ENCODE assay signal across 8 mouse cellular contexts in the genomic region with DNA sequence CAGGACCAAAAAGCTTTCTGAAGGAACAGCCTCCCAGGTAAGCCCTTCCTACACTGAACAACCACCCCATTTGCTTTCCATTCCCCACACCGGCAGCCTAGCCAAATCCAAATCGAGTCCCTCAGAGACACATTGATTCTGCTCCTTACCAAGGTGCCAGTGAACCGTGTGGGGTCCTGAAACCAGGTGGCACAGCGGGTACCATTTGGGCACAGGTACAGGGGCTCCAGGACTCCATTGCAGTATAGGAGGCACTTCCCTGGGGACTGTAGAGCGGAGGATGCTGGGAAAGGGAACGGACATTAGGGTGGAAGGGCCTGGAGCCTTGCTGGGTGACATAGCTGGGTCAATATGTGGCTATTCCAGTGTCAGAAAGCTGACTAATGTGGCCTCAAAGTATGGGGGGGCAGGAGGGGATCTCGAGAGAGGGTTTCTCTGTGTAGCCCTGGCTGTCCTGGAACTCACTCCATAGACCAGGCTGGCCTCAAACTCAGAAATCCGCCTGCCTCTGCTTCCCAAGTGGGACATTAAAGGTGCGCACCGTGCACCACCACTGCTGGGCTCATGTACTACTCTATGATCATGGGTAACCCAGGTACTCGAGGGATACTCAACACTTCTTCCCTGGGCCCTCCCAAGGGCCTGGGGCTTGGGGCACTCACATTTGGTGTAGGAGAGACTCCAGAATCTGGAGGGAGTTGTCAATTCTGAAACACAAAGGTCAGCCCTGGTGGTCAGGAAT. TPM values are rescaled to one million over a fixed set of nuclear protein-coding genes. Genes with fewer than 3 reads are reported as not detected.
A peak's percentile ranks its signal among the peaks of the same experiment; 100 is the strongest.
DNase-seq lines count a peak whose midpoint lies in the region; ATAC-seq and TF ChIP-seq lines count a peak whose summit lies in the region.

No protein-coding gene starts in this region.

- no peak for TF ChIP-seq EP300 in CH12.LX (IDR thresholded peaks at IDR 0.05; ENCODE audit: low read length)

- H3K27ac ChIP-seq in gastrocnemius, adult 2 months = no peak overlapping the region
- no peak overlapping the region for H3K27ac ChIP-seq in CH12.LX (ENCODE audit: insufficient read depth, low read depth)
- H3K27ac ChIP-seq in embryonic fibroblast, embryonic 13.5 days (ENCODE audit: insufficient read depth, low read length) = no peak overlapping the region
- H3K27ac ChIP-seq in liver, embryonic 13.5 days = peak overlapping the region; percentile 97

- peak overlapping the region; percentile 97 for H3K9ac ChIP-seq in CH12.LX (ENCODE audit: insufficient read depth, low read depth)
- H3K9ac ChIP-seq in liver, embryonic 13.5 days = peak overlapping the region; percentile 96

- dilution Hi-C loops in CH12.LX (cut with MboI; ENCODE audit: extremely low pct_ligation_motif_present, extremely low pct_unique_long_range_greater_than_20kb, low sequenced_read_pairs) = loop anchor here (25.0 kb wide), 1 partner anchor 93 kb away; a partner anchor contains a TSS

- peaks cover 8 to 40% of the 10 kb centered on the region in 2 experiments for H3K4me1 ChIP-seq in CH12.LX (ENCODE audit: control insufficient read depth in 1 of 2, insufficient read depth in 2 of 2)
- H3K4me1 ChIP-seq in embryonic fibroblast, embryonic 13.5 days (ENCODE audit: control insufficient read depth, insufficient read depth, low read length) = no peaks in the 10 kb centered on the region
- peaks cover 68% of the 10 kb centered on the region for H3K4me1 ChIP-seq in liver, embryonic 13.5 days (replicated peaks)

- no peak for DNase-seq in gastrocnemius, adult 2 months
- DNase-seq in gastrocnemius, postnatal 10 days = no peak
- no peak for DNase-seq in CH12.LX (ENCODE audit: extremely low read depth)
- DNase-seq in liver, embryonic 13.5 days = no peak
- no peak for DNase-seq in spleen, adult 18-20 months
- no peak for DNase-seq in urinary bladder, adult 2 months (ENCODE audit: low spot score)

- in situ Hi-C loops in CH12.LX (cut with MboI; ENCODE audit: low pct_ligation_motif_present, low pct_unique_long_range_greater_than_20kb, low sequenced_read_pairs) = loop anchor here (5.0 kb wide), 1 partner anchor 83 kb away; no protein-coding TSS in a partner anchor

- intact Hi-C loops in gastrocnemius, adult 2 months (cut with DNase I) = no loop called here

- TF ChIP-seq POLR2A in CH12.LX (IDR thresholded peaks at IDR 0.05; ENCODE audit: low read depth, low read length) = no peak
- no peak for TF ChIP-seq POLR2A in embryonic fibroblast, embryonic 13.5 days (IDR thresholded peaks at IDR 0.05; ENCODE audit: low read depth, low read length)

- no peak for ATAC-seq in liver, embryonic 13.5 days (ENCODE audit: low read depth)
- no peak for ATAC-seq in CD4-positive, CD25-positive, alpha-beta regulatory T cell, adult 4 months

- peak overlapping the region; percentile 75 for H3K4me2 ChIP-seq in CH12.LX (ENCODE audit: insufficient read depth, low read depth, poor library complexity, severe bottlenecking)
- peak overlapping the region; percentile 86 for H3K4me2 ChIP-seq in liver, embryonic 13.5 days

- TF ChIP-seq CTCF in gastrocnemius, adult 2 months (IDR thresholded peaks at IDR 0.05) = no peak
- no peak for TF ChIP-seq CTCF in CH12.LX (conservative IDR thresholded peaks at IDR 0.05 in 1 of 2, IDR thresholded peaks at IDR 0.05 in 1 of 2; ENCODE audit: low read depth in 2 of 2, low read length in 2 of 2)
- no peak for TF ChIP-seq CTCF in embryonic fibroblast, embryonic 13.5 days (IDR thresholded peaks at IDR 0.05; ENCODE audit: borderline replicate concordance, insufficient read depth, low read length)

- TF ChIP-seq RAD21 in CH12.LX (IDR thresholded peaks at IDR 0.05; ENCODE audit: low read depth, low read length) = no peak

- H3K36me3 ChIP-seq in CH12.LX (replicated peaks in 1 of 2; ENCODE audit: control insufficient read depth in 1 of 2, insufficient read depth in 1 of 2, low read length in 1 of 2) = peaks cover 41 to 52% of the 10 kb centered on the region in 2 experiments
- H3K36me3 ChIP-seq in liver, embryonic 13.5 days = peaks cover 47% of the 10 kb centered on the region

- no peaks in the 10 kb centered on the region for H3K27me3 ChIP-seq in CH12.LX (replicated peaks)
- H3K27me3 ChIP-seq in liver, embryonic 13.5 days = peaks cover 27% of the 10 kb centered on the region

- H3K4me3 ChIP-seq in gastrocnemius, adult 2 months = peak overlapping the region; percentile 88
- H3K4me3 ChIP-seq in CH12.LX (replicated peaks in 1 of 3; ENCODE audit: low read depth in 2 of 3, low read length in 2 of 3, poor library complexity in 1 of 3) = peak overlapping the region in 2 of 3 experiments; percentile 63 to 87
- peak overlapping the region; percentile 94 for H3K4me3 ChIP-seq in embryonic fibroblast, embryonic 13.5 days (ENCODE audit: insufficient read depth, low read length)
- peak overlapping the region; percentile 87 for H3K4me3 ChIP-seq in liver, embryonic 13.5 days (replicated peaks)

- no peaks in the 10 kb centered on the region for H3K9me3 ChIP-seq in CH12.LX (replicated peaks; ENCODE audit: low read length)
- H3K9me3 ChIP-seq in liver, embryonic 13.5 days (replicated peaks) = no peaks in the 10 kb centered on the region

- peaks cover 12% of the 10 kb centered on the region for H3K79me2 ChIP-seq in CH12.LX (replicated peaks; ENCODE audit: control insufficient read depth, extremely low read depth, insufficient read depth, poor library complexity, severe bottlenecking)

- 80% methylated on average over 11 of the region's 11 CpGs for WGBS in liver, embryonic 13.5 days (ENCODE audit: insufficient replicate concordance)

TF ChIP-seq in CH12.LX, 34 proteins besides CTCF, POLR2A, EP300 and RAD21:
- TF ChIP-seq BHLHE40 (IDR thresholded peaks at IDR 0.05; ENCODE audit: low read depth, low read length) = no peak
- TF ChIP-seq TBP (conservative IDR thresholded peaks at IDR 0.05; ENCODE audit: low read depth, low read length) = no peak
- no peak for TF ChIP-seq RCOR1 (conservative IDR thresholded peaks at IDR 0.05; ENCODE audit: low read depth, low read length)
- no peak for TF ChIP-seq E2F4 (IDR thresholded peaks at IDR 0.05; ENCODE audit: insufficient replicate concordance, low read depth, low read length)

RNA-seq across cellular contexts. Expression of a gene that starts 2.0 kb away (rescaled TPM):
- total RNA-seq in gastrocnemius, adult 2 months (2021) = 10 to 100 TPM; 51.4 to 76.4 TPM
- total RNA-seq in gastrocnemius, postnatal 10 days (2021) = 10 to 100 TPM; 51.7 to 53.5 TPM
- 169 and 199 TPM in 2 replicates for total RNA-seq in CH12.LX (2012; rRNA removed)
- 108 and 112 TPM in 2 replicates for total RNA-seq in CH12.LX (2014; rRNA removed)
- 198 and 226 TPM in 2 replicates for polyA plus RNA-seq in CH12.LX (2012; ENCODE audit: insufficient read length, low read depth)
- polyA plus RNA-seq in embryonic fibroblast, embryonic 13.5 days (2011; ENCODE audit: insufficient read length, low read depth, missing spikeins) = 164 and 174 TPM in 2 replicates
- polyA plus RNA-seq in liver, embryonic 13.5 days (2015; fragmentation: Nextera tagmentation; extraction: Ambion mirVana) = 388 and 390 TPM in 2 replicates
- polyA plus RNA-seq in CD4-positive, CD25-positive, alpha-beta regulatory T cell, adult 4 months (2017; shearing (Covaris generic)) = 10 to 100 TPM; 44.0 to 44.2 TPM
- polyA plus RNA-seq in urinary bladder, adult 2 months (2012; rRNA removed) = 80.3 and 88.2 TPM in 2 replicates

RNA-seq across cellular contexts. Expression of a gene that starts 12.5 kb away (rescaled TPM):
- not detected for total RNA-seq in gastrocnemius, adult 2 months (2021)
- 1 to 10 TPM in 1 of 2 experiments, under 1 TPM in 1; 0.87 to 1.9 TPM for total RNA-seq in gastrocnemius, postnatal 10 days (2021)
- 9.0 and 16.3 TPM in 2 replicates for total RNA-seq in CH12.LX (2012; rRNA removed)
- 1.3 and 1.4 TPM in 2 replicates for total RNA-seq in CH12.LX (2014; rRNA removed)
- polyA plus RNA-seq in CH12.LX (2012; ENCODE audit: insufficient read length, low read depth) = 3.3 and 4.8 TPM in 2 replicates
- polyA plus RNA-seq in embryonic fibroblast, embryonic 13.5 days (2011; ENCODE audit: insufficient read length, low read depth, missing spikeins) = 0.86 TPM in 1 of 2 replicates, not detected in the other
- 1.5 and 1.7 TPM in 2 replicates for polyA plus RNA-seq in liver, embryonic 13.5 days (2015; fragmentation: Nextera tagmentation; extraction: Ambion mirVana)
- 1 to 10 TPM; 3.3 to 3.5 TPM for polyA plus RNA-seq in CD4-positive, CD25-positive, alpha-beta regulatory T cell, adult 4 months (2017; shearing (Covaris generic))
- 1.4 and 2.9 TPM in 2 replicates for polyA plus RNA-seq in urinary bladder, adult 2 months (2012; rRNA removed)

RNA-seq across cellular contexts. Expression of a gene that starts 24.4 kb away (rescaled TPM):
- 10 to 100 TPM; 12.6 to 32.3 TPM for total RNA-seq in gastrocnemius, adult 2 months (2021)
- 10 to 100 TPM; 81.6 to 93.6 TPM for total RNA-seq in gastrocnemius, postnatal 10 days (2021)
- 106 and 165 TPM in 2 replicates for total RNA-seq in CH12.LX (2012; rRNA removed)
- 63.7 and 80.6 TPM in 2 replicates for total RNA-seq in CH12.LX (2014; rRNA removed)
- 420 and 453 TPM in 2 replicates for polyA plus RNA-seq in CH12.LX (2012; ENCODE audit: insufficient read length, low read depth)
- polyA plus RNA-seq in embryonic fibroblast, embryonic 13.5 days (2011; ENCODE audit: insufficient read length, low read depth, missing spikeins) = 226 and 252 TPM in 2 replicates
- 59.5 and 63.3 TPM in 2 replicates for polyA plus RNA-seq in liver, embryonic 13.5 days (2015; fragmentation: Nextera tagmentation; extraction: Ambion mirVana)
- 10 to 100 TPM; 23.3 to 51.4 TPM for polyA plus RNA-seq in CD4-positive, CD25-positive, alpha-beta regulatory T cell, adult 4 months (2017; shearing (Covaris generic))
- 190 and 251 TPM in 2 replicates for polyA plus RNA-seq in urinary bladder, adult 2 months (2012; rRNA removed)

RNA-seq across cellular contexts. Expression of a gene that starts 39.7 kb away (rescaled TPM):
- total RNA-seq in gastrocnemius, adult 2 months (2021) = under 1 TPM in 1 of 2 experiments, not detected in 1; 0.06 TPM
- total RNA-seq in gastrocnemius, postnatal 10 days (2021) = 10 to 100 TPM in 1 of 2 experiments, 1 to 10 TPM in 1; 2.1 to 10.7 TPM
- total RNA-seq in CH12.LX (2012; rRNA removed) (0.08 TPM in 1 of 2 replicates, not detected in the other), CH12.LX (2014; rRNA removed) (0.04 TPM in 1 of 2 replicates, not detected in the other)
- polyA plus RNA-seq in CH12.LX (2012; ENCODE audit: insufficient read length, low read depth) = not detected in 2 replicates
- not detected in 2 replicates for polyA plus RNA-seq in embryonic fibroblast, embryonic 13.5 days (2011; ENCODE audit: insufficient read length, low read depth, missing spikeins)
- polyA plus RNA-seq in liver, embryonic 13.5 days (2015; fragmentation: Nextera tagmentation; extraction: Ambion mirVana) = 734 and 914 TPM in 2 replicates
- polyA plus RNA-seq in CD4-positive, CD25-positive, alpha-beta regulatory T cell, adult 4 months (2017; shearing (Covaris generic)) = not detected
- 0.01 TPM in 1 of 2 replicates, not detected in the other for polyA plus RNA-seq in urinary bladder, adult 2 months (2012; rRNA removed)

RNA-seq across cellular contexts. Expression of a gene that starts 41.8 kb away (rescaled TPM):
- 1 to 10 TPM in 1 of 2 experiments, under 1 TPM in 1; 0.66 to 1.1 TPM for total RNA-seq in gastrocnemius, adult 2 months (2021)
- total RNA-seq in gastrocnemius, postnatal 10 days (2021) = 10 to 100 TPM; 11.7 to 12.3 TPM
- total RNA-seq in CH12.LX (2012; rRNA removed) = not detected in 2 replicates
- not detected in 2 replicates for total RNA-seq in CH12.LX (2014; rRNA removed)
- polyA plus RNA-seq in CH12.LX (2012; ENCODE audit: insufficient read length, low read depth) = not detected in 2 replicates
- polyA plus RNA-seq in embryonic fibroblast, embryonic 13.5 days (2011; ENCODE audit: insufficient read length, low read depth, missing spikeins) = 14.0 and 17.9 TPM in 2 replicates
- polyA plus RNA-seq in liver, embryonic 13.5 days (2015; fragmentation: Nextera tagmentation; extraction: Ambion mirVana) = 0.25 and 0.41 TPM in 2 replicates
- not detected for polyA plus RNA-seq in CD4-positive, CD25-positive, alpha-beta regulatory T cell, adult 4 months (2017; shearing (Covaris generic))
- 6.9 and 10.4 TPM in 2 replicates for polyA plus RNA-seq in urinary bladder, adult 2 months (2012; rRNA removed)
